Mouse (Mus musculus): ENCODE data around the gene Usp47. TPM values are rescaled to one million over a fixed set of nuclear protein-coding genes. Genes with fewer than 3 reads are reported as not detected.
A peak's percentile ranks its signal among the peaks of the same experiment; 100 is the strongest.

Gene Usp47
- polyA plus RNA-seq, 1 experiment = 24.7 TPM

- H3K79me2 ChIP-seq (ENCODE audit: control insufficient read depth, insufficient read depth) = no peaks in the 10 kb centered on the region
- H3K36me3 ChIP-seq (ENCODE audit: control insufficient read depth, insufficient read depth) = no peaks in the 10 kb centered on the region
- H3K79me3 ChIP-seq (ENCODE audit: low read depth) = no peaks in the 10 kb centered on the region
- H3K27me3 ChIP-seq (ENCODE audit: control insufficient read depth, insufficient read depth, insufficient read length) = no peaks in the 10 kb centered on the region
- H3ac ChIP-seq (ENCODE audit: control insufficient read depth, insufficient read length, low read depth) = no peak overlapping the region
- no peak for TF ChIP-seq CEBPB (IDR thresholded peaks at IDR 0.05; ENCODE audit: low read depth)
- TF ChIP-seq USF1 (IDR thresholded peaks at IDR 0.05; ENCODE audit: low read depth) = no peak
- TF ChIP-seq MYOG (IDR thresholded peaks at IDR 0.05; ENCODE audit: control insufficient read depth, extremely low read depth, insufficient read length) = no peak
- TF ChIP-seq MYOD1 (IDR thresholded peaks at IDR 0.05; ENCODE audit: control insufficient read depth, insufficient read length, low read depth) = no peak
- TF ChIP-seq MAX (IDR thresholded peaks at IDR 0.05) = no peak
- no peak overlapping the region for H3K4me3 ChIP-seq (ENCODE audit: insufficient read depth, poor library complexity, severe bottlenecking)
Measured at GRCm38 (mm10) chr7:112136537-112136936, 113.2 kb downstream of the Usp47 start.

- TF ChIP-seq FOSL1 (IDR thresholded peaks at IDR 0.05; ENCODE audit: insufficient read depth, low read length, poor library complexity, severe bottlenecking) = peak; percentile 21
- no peak for TF ChIP-seq MYOD1 (IDR thresholded peaks at IDR 0.05; ENCODE audit: control insufficient read depth, insufficient read length, low read depth)
- H3ac ChIP-seq (ENCODE audit: control insufficient read depth, insufficient read length, low read depth) = no peak overlapping the region
- no peaks in the 10 kb centered on the region for H3K79me3 ChIP-seq (ENCODE audit: low read depth)
- H3K79me2 ChIP-seq (ENCODE audit: control insufficient read depth, insufficient read depth) = no peaks in the 10 kb centered on the region
- no peaks in the 10 kb centered on the region for H3K27me3 ChIP-seq (ENCODE audit: control insufficient read depth, insufficient read depth, insufficient read length)
- H3K4me3 ChIP-seq (ENCODE audit: insufficient read depth, poor library complexity, severe bottlenecking) = no peak overlapping the region
- H3K36me3 ChIP-seq (ENCODE audit: control insufficient read depth, insufficient read depth) = no peaks in the 10 kb centered on the region
Measured at GRCm38 (mm10) chr7:112138168-112138508, 114.8 kb downstream of the Usp47 start.

GRCm38 (mm10) chr7:112138509-112139405 is 115.5 kb downstream of the Usp47 start:
- no peak for TF ChIP-seq FOSL1 (IDR thresholded peaks at IDR 0.05; ENCODE audit: insufficient read depth, low read length, poor library complexity, severe bottlenecking)
- no peak for TF ChIP-seq CTCF (IDR thresholded peaks at IDR 0.05; ENCODE audit: control insufficient read depth, insufficient read depth, insufficient read length)
- TF ChIP-seq CEBPB (IDR thresholded peaks at IDR 0.05; ENCODE audit: low read depth) = no peak
- no peak for TF ChIP-seq USF1 (IDR thresholded peaks at IDR 0.05; ENCODE audit: low read depth)
- no peak for TF ChIP-seq MYOG (IDR thresholded peaks at IDR 0.05; ENCODE audit: control insufficient read depth, extremely low read depth, insufficient read length)
- no peak for TF ChIP-seq MAX (IDR thresholded peaks at IDR 0.05)
- TF ChIP-seq MYOD1 (IDR thresholded peaks at IDR 0.05; ENCODE audit: control insufficient read depth, insufficient read length, low read depth) = no peak
- Histone ChIP-seq H3K4me3 (ENCODE audit: insufficient read depth, poor library complexity, severe bottlenecking) (no peak overlapping the region), H3K79me2 (ENCODE audit: control insufficient read depth, insufficient read depth) (no peaks in the 10 kb centered on the region), H3K79me3 (ENCODE audit: low read depth) (no peaks in the 10 kb centered on the region), H3K36me3 (ENCODE audit: control insufficient read depth, insufficient read depth) (no peaks in the 10 kb centered on the region), H3K27me3 (ENCODE audit: control insufficient read depth, insufficient read depth, insufficient read length) (no peaks in the 10 kb centered on the region), H3ac (ENCODE audit: control insufficient read depth, insufficient read length, low read depth) (peak overlapping the region; percentile 39)

- Histone ChIP-seq H3K4me3 (ENCODE audit: insufficient read depth, poor library complexity, severe bottlenecking) (no peak overlapping the region), H3K36me3 (ENCODE audit: control insufficient read depth, insufficient read depth) (no peaks in the 10 kb centered on the region), H3K79me3 (ENCODE audit: low read depth) (no peaks in the 10 kb centered on the region), H3ac (ENCODE audit: control insufficient read depth, insufficient read length, low read depth) (no peak overlapping the region), H3K27me3 (ENCODE audit: control insufficient read depth, insufficient read depth, insufficient read length) (no peaks in the 10 kb centered on the region), H3K79me2 (ENCODE audit: control insufficient read depth, insufficient read depth) (no peaks in the 10 kb centered on the region)
- TF ChIP-seq MAX (IDR thresholded peaks at IDR 0.05) (no peak), CTCF (IDR thresholded peaks at IDR 0.05; ENCODE audit: control insufficient read depth, insufficient read depth, insufficient read length) (no peak), USF1 (IDR thresholded peaks at IDR 0.05; ENCODE audit: low read depth) (no peak), CEBPB (IDR thresholded peaks at IDR 0.05; ENCODE audit: low read depth) (no peak), FOSL1 (IDR thresholded peaks at IDR 0.05; ENCODE audit: insufficient read depth, low read length, poor library complexity, severe bottlenecking) (no peak)
Measured at GRCm38 (mm10) chr7:112140725-112141124, 117.4 kb downstream of the Usp47 start.

GRCm38 (mm10) chr7:112142616-112143015 is 119.3 kb downstream of the Usp47 start:
- Histone ChIP-seq H3K27me3 (ENCODE audit: control insufficient read depth, insufficient read depth, insufficient read length) (no peaks in the 10 kb centered on the region), H3K4me3 (ENCODE audit: insufficient read depth, poor library complexity, severe bottlenecking) (no peak overlapping the region), H3K36me3 (ENCODE audit: control insufficient read depth, insufficient read depth) (no peaks in the 10 kb centered on the region), H3ac (ENCODE audit: control insufficient read depth, insufficient read length, low read depth) (no peak overlapping the region), H3K79me3 (ENCODE audit: low read depth) (no peaks in the 10 kb centered on the region), H3K79me2 (ENCODE audit: control insufficient read depth, insufficient read depth) (no peaks in the 10 kb centered on the region)
- TF ChIP-seq MYOG (IDR thresholded peaks at IDR 0.05; ENCODE audit: control insufficient read depth, extremely low read depth, insufficient read length) (no peak), MAX (IDR thresholded peaks at IDR 0.05) (no peak)

- H3K79me2 ChIP-seq (ENCODE audit: control insufficient read depth, insufficient read depth) = no peaks in the 10 kb centered on the region
- H3K27me3 ChIP-seq (ENCODE audit: control insufficient read depth, insufficient read depth, insufficient read length) = no peaks in the 10 kb centered on the region
- H3ac ChIP-seq (ENCODE audit: control insufficient read depth, insufficient read length, low read depth) = no peak overlapping the region
- TF ChIP-seq USF1 (IDR thresholded peaks at IDR 0.05; ENCODE audit: low read depth) (no peak), MYOG (IDR thresholded peaks at IDR 0.05; ENCODE audit: control insufficient read depth, extremely low read depth, insufficient read length) (no peak), CTCF (IDR thresholded peaks at IDR 0.05; ENCODE audit: control insufficient read depth, insufficient read depth, insufficient read length) (no peak), MAX (IDR thresholded peaks at IDR 0.05) (no peak), MYOD1 (IDR thresholded peaks at IDR 0.05; ENCODE audit: control insufficient read depth, insufficient read length, low read depth) (no peak), FOSL1 (IDR thresholded peaks at IDR 0.05; ENCODE audit: insufficient read depth, low read length, poor library complexity, severe bottlenecking) (no peak), CEBPB (IDR thresholded peaks at IDR 0.05; ENCODE audit: low read depth) (no peak)
- no peaks in the 10 kb centered on the region for H3K79me3 ChIP-seq (ENCODE audit: low read depth)
- H3K36me3 ChIP-seq (ENCODE audit: control insufficient read depth, insufficient read depth) = no peaks in the 10 kb centered on the region
- no peak overlapping the region for H3K4me3 ChIP-seq (ENCODE audit: insufficient read depth, poor library complexity, severe bottlenecking)
Measured at GRCm38 (mm10) chr7:112143090-112143500, 119.8 kb downstream of the Usp47 start.

Measured in C2C12 (cell line).